Mouse (Mus musculus) CH12.LX (cell line): ENCODE measurements around the gene Scrn1. TPM values are rescaled to one million over a fixed set of nuclear protein-coding genes. Genes with fewer than 3 reads are reported as not detected.

ENCODE experiments used
- DNase-seq: peaks from one replicate; pipeline ENCODE4 v3.0.0-alpha.2; 2013; ENCODE audit errors: extremely low read depth
- H3K27ac ChIP-seq: 2 replicates; pipeline ENCODE4 v1.5.1; 2012; ENCODE audit warnings: low read depth, mild to moderate bottlenecking, control low read depth, moderate library complexity; ENCODE audit not compliant: insufficient read depth
- H3K27me3 ChIP-seq: replicated peaks from 2 replicates; pipeline ENCODE3; 2012; ENCODE audit warnings: inconsistent platforms
- H3K36me3 ChIP-seq, 2 experiments: replicated peaks in 1 of 2; 2 replicates each; pipeline versions ENCODE3 to v1.6.1; 2012; ENCODE audit warnings: inconsistent platforms in 1 of 2, low read length in 1 of 2, mild to moderate bottlenecking in 1 of 2, mixed read lengths in 1 of 2, moderate library complexity in 1 of 2; ENCODE audit not compliant: control insufficient read depth in 1 of 2, insufficient read depth in 1 of 2
- H3K4me1 ChIP-seq, 2 experiments: 2 replicates each; pipeline ENCODE4 v1.6.1; 2012; ENCODE audit warnings: inconsistent platforms in 1 of 2, moderate library complexity in 1 of 2; ENCODE audit not compliant: insufficient read depth in 2 of 2, control insufficient read depth in 1 of 2
- H3K4me2 ChIP-seq: 2 replicates; pipeline ENCODE4 v1.6.1; 2012; ENCODE audit warnings: low read depth, mild to moderate bottlenecking, control low read depth; ENCODE audit not compliant: poor library complexity, insufficient read depth, severe bottlenecking
- H3K4me3 ChIP-seq, 3 experiments: fragments of 150-350 bp in 1 of 3; sonication (generic) in 1 of 3; replicated peaks in 1 of 3; 2 replicates each; pipeline versions ENCODE3 to v1.5.1; 2011 to 2012; ENCODE audit warnings: low read depth in 2 of 3, low read length in 2 of 3, mild to moderate bottlenecking in 2 of 3, moderate library complexity in 2 of 3, control low read depth in 1 of 3, improper control_type of control experiment in 1 of 3, inconsistent platforms in 1 of 3, mixed read lengths in 1 of 3; ENCODE audit not compliant: poor library complexity in 1 of 3
- H3K79me2 ChIP-seq: replicated peaks from 2 replicates; pipeline ENCODE4 v1.6.1; 2012; ENCODE audit warnings: mild to moderate bottlenecking, moderate library complexity; ENCODE audit not compliant: control insufficient read depth, poor library complexity, insufficient read depth, severe bottlenecking; ENCODE audit errors: extremely low read depth
- H3K9ac ChIP-seq: 2 replicates; pipeline ENCODE4 v1.6.1; 2012; ENCODE audit warnings: low read depth, mild to moderate bottlenecking, control low read depth, moderate library complexity; ENCODE audit not compliant: insufficient read depth
- H3K9me3 ChIP-seq: replicated peaks from 2 replicates; pipeline ENCODE3; 2012; ENCODE audit warnings: low read length, inconsistent platforms, mixed read lengths
- BHLHE40 ChIP-seq: IDR thresholded peaks from 2 replicates; pipeline ENCODE4 v1.6.1; 2011; ENCODE audit warnings: mild to moderate bottlenecking, low read depth, low read length, improper control_type of control experiment
- ELF1 ChIP-seq: IDR thresholded peaks from 2 replicates; pipeline ENCODE4 v1.6.1; 2014; ENCODE audit warnings: low read depth, mild to moderate bottlenecking, inconsistent platforms, low read length, improper control_type of control experiment
- EP300 ChIP-seq: IDR thresholded peaks from 2 replicates; pipeline ENCODE4 v1.6.1; 2011; ENCODE audit warnings: low read length, improper control_type of control experiment
- GABPA ChIP-seq: IDR thresholded peaks from 2 replicates; pipeline ENCODE4 v1.6.1; 2012; ENCODE audit warnings: low read depth, low read length, improper control_type of control experiment, inconsistent platforms; ENCODE audit not compliant: insufficient replicate concordance
- HCFC1 ChIP-seq: IDR thresholded peaks from 2 replicates; pipeline ENCODE4 v1.6.1; 2012; ENCODE audit warnings: low read depth, mild to moderate bottlenecking, inconsistent platforms, low read length, improper control_type of control experiment
- IRF4 ChIP-seq: IDR thresholded peaks from 2 replicates; pipeline ENCODE4 v1.6.1; 2014; ENCODE audit warnings: low read depth, mild to moderate bottlenecking, inconsistent platforms, low read length, improper control_type of control experiment
- KAT2A ChIP-seq: IDR thresholded peaks from 2 replicates; pipeline ENCODE4 v1.6.1; 2012; ENCODE audit warnings: low read length, improper control_type of control experiment, inconsistent platforms; ENCODE audit not compliant: insufficient replicate concordance
- MEF2A ChIP-seq: IDR thresholded peaks from 2 replicates; pipeline ENCODE4 v1.6.1; 2014; ENCODE audit warnings: low read depth, mild to moderate bottlenecking, inconsistent platforms, low read length, improper control_type of control experiment, borderline replicate concordance
- MXI1 ChIP-seq: IDR thresholded peaks from 2 replicates; pipeline ENCODE4 v1.6.1; 2011; ENCODE audit warnings: mild to moderate bottlenecking, low read depth, low read length, improper control_type of control experiment
- MYC ChIP-seq: IDR thresholded peaks from 2 replicates; pipeline ENCODE4 v1.6.1; 2011; ENCODE audit warnings: low read depth, mild to moderate bottlenecking, improper control_type of control experiment, low read length
- NRF1 ChIP-seq: IDR thresholded peaks from 2 replicates; pipeline ENCODE4 v1.6.1; 2014; ENCODE audit warnings: low read depth, mild to moderate bottlenecking, inconsistent platforms, low read length, improper control_type of control experiment, moderate library complexity
- POLR2A ChIP-seq: IDR thresholded peaks from 2 replicates; pipeline ENCODE4 v1.6.1; 2011; ENCODE audit warnings: low read depth, mild to moderate bottlenecking, improper control_type of control experiment, low read length
- POLR2AphosphoS2 ChIP-seq: IDR thresholded peaks from 2 replicates; pipeline ENCODE4 v1.6.1; 2011; ENCODE audit warnings: low read depth, low read length, improper control_type of control experiment
- RCOR1 ChIP-seq: conservative IDR thresholded peaks from 2 replicates; pipeline ENCODE4 v1.6.1; 2012; ENCODE audit warnings: low read depth, mild to moderate bottlenecking, inconsistent platforms, low read length, improper control_type of control experiment
- SIN3A ChIP-seq: IDR thresholded peaks from 2 replicates; pipeline ENCODE4 v1.6.1; 2012; ENCODE audit warnings: low read length, improper control_type of control experiment, inconsistent platforms
- SMC3 ChIP-seq: IDR thresholded peaks from 2 replicates; pipeline ENCODE4 v1.6.1; 2011; ENCODE audit warnings: low read depth, low read length, improper control_type of control experiment
- TBP ChIP-seq: conservative IDR thresholded peaks from 2 replicates; pipeline ENCODE4 v1.6.1; 2011; ENCODE audit warnings: low read depth, low read length, improper control_type of control experiment
- TCF12 ChIP-seq: IDR thresholded peaks from 2 replicates; pipeline ENCODE4 v1.6.1; 2014; ENCODE audit warnings: low read depth, mild to moderate bottlenecking, inconsistent platforms, low read length, improper control_type of control experiment
- USF1 ChIP-seq: IDR thresholded peaks from 2 replicates; pipeline ENCODE4 v1.6.1; 2014; ENCODE audit warnings: low read depth, mild to moderate bottlenecking, inconsistent platforms, low read length, improper control_type of control experiment
- USF2 ChIP-seq: conservative IDR thresholded peaks from 2 replicates; pipeline ENCODE4 v1.6.1; 2011; ENCODE audit warnings: low read depth, low read length, improper control_type of control experiment
- ZC3H11A ChIP-seq: IDR thresholded peaks from 2 replicates; pipeline ENCODE4 v1.6.1; 2012; ENCODE audit warnings: low read depth, mild to moderate bottlenecking, inconsistent platforms, low read length, improper control_type of control experiment
- ZMIZ1 ChIP-seq: IDR thresholded peaks from 2 replicates; pipeline ENCODE4 v1.6.1; 2012; ENCODE audit warnings: low read depth, mild to moderate bottlenecking, inconsistent platforms, low read length, improper control_type of control experiment
- dilution Hi-C: fragments of 300-500 bp; cut with MboI; formaldehyde crosslinking; loops from 2 replicates; pipeline ENCODE4 v1.14.3; 2020; ENCODE audit warnings: low sequenced_read_pairs; ENCODE audit not compliant: extremely low pct_unique_long_range_greater_than_20kb, extremely low pct_ligation_motif_present
- in situ Hi-C: fragments of 300-500 bp; cut with MboI; formaldehyde crosslinking; loops from 3 replicates; pipeline ENCODE4 v1.14.3; 2019; ENCODE audit warnings: low sequenced_read_pairs, low pct_ligation_motif_present, low pct_unique_long_range_greater_than_20kb, mixed read lengths
- polyA plus RNA-seq: library from polyadenylated mRNA; unstranded; fragments of >175 nt; gene quantifications from 2 replicates; pipeline ENCODE4 v1.2.1, GENCODE M21; 2012; ENCODE audit warnings: low read depth; ENCODE audit not compliant: insufficient read length
- total RNA-seq, 2 experiments: library from RNA; depleted of rRNA; stranded (reverse); fragments of 300-350 nt in 1 of 2; fragments of >200 nt in 1 of 2; gene quantifications; 2 replicates each; pipeline ENCODE4 v1.2.3; 2012 to 2014

Scrn1 gene
- total and polyA plus RNA-seq, 3 experiments, result 0.04 TPM; not detected in 2

- in situ Hi-C loops, result no loop called here
- peaks cover 2 to 19% of the 10 kb centered on the region in 2 experiments; a peak in 3 of 4 replicates for H3K4me1 ChIP-seq
- dilution Hi-C loops, result no loop called here
- no peak overlapping the region for H3K27ac ChIP-seq
- H3K36me3 ChIP-seq, result no peaks in the 10 kb centered on the region
- DNase-seq, result no peak
- no peaks in the 10 kb centered on the region for H3K79me2 ChIP-seq
- no peaks in the 10 kb centered on the region for H3K9me3 ChIP-seq
- no peak overlapping the region for H3K4me3 ChIP-seq
- TF ChIP-seq MYC, result no peak
- no peak for TF ChIP-seq HCFC1
- no peak for TF ChIP-seq ZC3H11A
- TF ChIP-seq EP300, result no peak
- TF ChIP-seq USF1, result no peak
- no peak for TF ChIP-seq MEF2A
- TF ChIP-seq BHLHE40, result no peak
- no peak for TF ChIP-seq MXI1
- TF ChIP-seq GABPA, result no peak
- TF ChIP-seq TBP, result no peak
- H3K9ac ChIP-seq, result no peak overlapping the region
- no peak overlapping the region for H3K4me2 ChIP-seq
- H3K27me3 ChIP-seq, result no peaks in the 10 kb centered on the region
Measured at GRCm38 (mm10) chr6:54502661-54503115, 63.6 kb downstream of the Scrn1 start.

GRCm38 (mm10) chr6:54496214-54496613, 70.1 kb downstream of the Scrn1 start:
- no peaks in the 10 kb centered on the region for H3K9me3 ChIP-seq
- H3K4me3 ChIP-seq, result no peak overlapping the region
- H3K9ac ChIP-seq, result no peak overlapping the region
- TF ChIP-seq NRF1 (no peak), EP300 (peak; percentile 60; the same call in 1 of the 2 replicates), TCF12 (peak; percentile 72; the same call in 1 of the 2 replicates), KAT2A (no peak), USF1 (no peak), USF2 (no peak), SMC3 (no peak), IRF4 (peak; percentile 76), SIN3A (no peak), RCOR1 (no peak), ZMIZ1 (no peak), POLR2AphosphoS2 (no peak), POLR2A (peak; percentile 33; the same call in 1 of the 2 replicates), TBP (0 out of 2 replicates have a peak, but pooled peaks have one; percentile 15), ELF1 (peak; percentile 32; the same call in 1 of the 2 replicates), MYC (no peak)
- TF ChIP-seq, all 38 proteins: peak for 6
- Histone ChIP-seq H3K27me3 (no peaks in the 10 kb centered on the region), H3K79me2 (no peaks in the 10 kb centered on the region), H3K36me3 (no peaks in the 10 kb centered on the region), H3K27ac (peak overlapping the region; percentile 56), H3K4me1 (peaks cover 12 to 60% of the 10 kb centered on the region in 2 experiments), H3K4me2 (no peak overlapping the region)
- in situ Hi-C loops (no loop called here), dilution Hi-C loops (no loop called here)
- peak; percentile 61 for DNase-seq
